Mouse (Mus musculus): ENCODE measurements at regions not wholly inside any gene's neighbourhood (a gene's known extent, or its start where the extent isn't known, plus 50 kb on each side); places are given as distances from the start of the nearest gene placed in this dataset.
A peak's percentile ranks its signal among the peaks of the same experiment; 100 is the strongest.

DNA sequence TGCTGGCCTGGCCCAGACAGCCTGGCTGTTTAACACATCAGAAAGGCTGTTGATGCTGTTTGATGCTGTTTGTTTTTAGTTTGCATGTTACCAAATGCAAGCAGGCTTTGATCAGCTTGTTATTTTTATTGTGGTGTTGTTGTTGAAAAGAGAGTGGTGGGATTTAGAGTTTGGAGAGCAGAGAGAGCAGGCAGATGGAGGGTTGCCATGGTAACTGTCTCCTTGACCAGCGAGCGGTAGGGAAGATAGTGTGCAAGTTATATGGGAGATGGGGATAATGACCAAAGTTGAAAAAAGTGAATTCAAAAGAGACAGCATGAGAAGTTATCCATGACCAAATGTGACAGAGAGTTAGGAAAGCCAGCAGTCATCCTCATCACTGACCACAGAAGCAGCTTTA is 83.3 kb downstream of the Cmc2 start:
- no peak for DNase-seq

- DNase-seq = peak; percentile 82
Observed at GRCm38 (mm10) chr8:116832181-116832580, 89.1 kb downstream of the Cmc2 start.

DNA sequence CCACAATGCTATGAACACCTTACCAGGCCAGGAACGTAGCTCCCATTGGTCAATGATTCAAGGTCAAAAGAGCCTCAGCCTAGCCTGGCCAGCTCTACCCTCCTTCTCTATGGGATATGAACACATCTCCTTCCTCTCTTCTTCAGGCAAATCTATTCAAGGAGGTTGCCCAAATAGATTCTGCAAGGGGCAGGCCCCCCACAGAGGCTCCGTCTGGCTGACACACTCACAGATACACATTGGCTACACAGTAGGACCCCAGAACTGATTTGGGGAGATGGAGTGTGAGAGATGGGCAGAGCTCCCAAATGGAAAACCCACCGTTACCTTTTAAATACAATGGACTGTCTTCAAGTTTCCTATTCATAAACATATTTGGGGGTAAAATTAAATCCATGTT is 91.6 kb downstream of the Cmc2 start:
- DNase-seq = no peak

DNA sequence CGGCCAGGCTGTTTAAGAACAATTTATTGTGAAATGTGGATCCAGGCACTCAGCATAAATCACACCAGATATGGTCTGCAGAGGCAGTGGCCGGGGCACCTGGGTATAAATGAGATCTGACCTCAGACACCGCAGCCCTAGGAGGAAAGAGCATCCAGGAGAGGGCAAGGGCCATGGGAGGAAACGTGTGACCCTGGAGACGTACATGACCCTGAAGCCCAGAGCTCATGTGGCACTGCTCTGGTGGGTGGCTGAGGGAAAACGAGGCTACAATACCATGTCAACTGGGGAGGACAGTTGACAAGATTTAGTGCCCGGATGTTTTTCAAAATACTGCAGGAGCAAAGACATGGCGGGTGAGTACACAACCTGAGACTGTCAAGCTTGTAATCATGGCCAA is 93.0 kb downstream of the Cmc2 start:
- no peak for DNase-seq

- DNase-seq = no peak
Observed at GRCm38 (mm10) chr8:116827141-116827540, 94.1 kb downstream of the Cmc2 start.

- peak; percentile 87 for DNase-seq
Observed at GRCm38 (mm10) chr8:116814118-116814851, 81.5 kb upstream of the Cdyl2 start.

DNA sequence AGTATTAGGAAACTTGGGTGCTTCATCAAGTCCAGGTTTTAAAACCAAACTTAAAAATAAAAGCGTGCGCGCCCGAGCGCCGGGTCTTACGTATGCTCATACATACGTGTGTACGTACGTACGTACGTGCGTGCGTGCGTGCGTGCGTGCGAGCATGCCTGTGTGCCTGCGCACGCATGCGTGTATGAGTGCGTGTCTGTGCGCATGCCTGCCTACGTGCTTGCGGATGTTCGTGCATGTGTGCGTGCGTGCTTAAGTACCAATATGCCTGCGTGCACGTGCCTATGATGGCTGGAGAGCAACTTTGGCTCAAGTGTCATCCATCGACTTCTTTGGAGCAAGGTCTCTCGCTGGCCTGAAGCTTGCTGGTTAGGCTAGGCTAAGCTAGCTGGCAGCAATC is 68.5 kb upstream of the Cdyl2 start:
- DNase-seq = no peak

DNA sequence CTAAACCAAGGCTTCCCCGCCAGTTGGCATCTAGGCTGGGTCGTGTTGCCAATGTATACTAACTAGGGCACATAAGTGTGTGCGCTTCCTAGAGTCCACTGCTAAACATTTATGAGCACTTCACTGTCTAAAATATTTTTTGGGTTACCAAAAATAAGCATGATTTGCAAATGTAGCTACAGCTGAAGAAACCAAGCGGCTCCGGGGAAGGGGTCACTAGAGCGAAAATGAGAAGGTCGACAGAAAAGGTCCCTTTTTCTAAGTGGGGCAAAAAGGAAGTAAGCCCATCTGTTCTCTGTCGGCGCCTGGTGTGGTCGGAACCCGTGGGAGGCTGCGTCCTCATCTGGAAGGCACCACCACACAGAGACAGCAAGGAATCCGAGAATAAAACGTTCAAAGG is 67.8 kb upstream of the Cdyl2 start:
- no peak for DNase-seq

DNA sequence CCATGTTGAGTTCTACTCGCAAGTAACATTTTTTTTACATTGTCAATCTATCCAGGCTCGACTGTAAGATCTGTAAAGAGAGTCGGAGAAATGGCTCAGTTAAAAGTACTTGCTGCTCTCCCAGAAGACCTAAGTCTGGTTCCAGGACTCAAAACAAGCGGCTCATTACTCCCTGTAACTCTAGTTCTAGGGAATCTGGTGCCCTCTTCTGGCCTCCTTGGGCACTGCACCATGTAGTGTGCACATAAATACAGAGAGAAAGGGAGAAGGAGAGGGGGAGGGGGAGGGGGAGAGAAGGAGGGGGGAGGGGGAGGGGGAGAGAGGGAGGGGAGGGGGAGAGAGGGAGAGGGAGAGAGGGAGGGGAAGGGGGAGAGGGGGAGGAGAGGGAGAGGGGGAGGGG is 66.2 kb upstream of the Cdyl2 start:
- no peak for DNase-seq

- DNase-seq = no peak
Observed at GRCm38 (mm10) chr8:116795713-116796112, 62.9 kb upstream of the Cdyl2 start.

- peak; percentile 77 for DNase-seq
Observed at GRCm38 (mm10) chr8:116793107-116793506, 60.3 kb upstream of the Cdyl2 start.

- no peak for DNase-seq
Observed at GRCm38 (mm10) chr8:116790294-116790693, 57.5 kb upstream of the Cdyl2 start.

All from kidney, postnatal 14 days (tissue).